Mouse (Mus musculus): Measurements from ENCODE around the gene Tmem176b. TPM values are rescaled to one million over a fixed set of nuclear protein-coding genes. Genes with fewer than 3 reads are reported as not detected.
A peak's percentile ranks its signal among the peaks of the same experiment; 100 is the strongest.
"Not testable (repeated sequence)": the region's sequence is repeated elsewhere in the genome, so short reads cannot be mapped to it uniquely, and the experiment has no call there.

The Tmem176b gene
- total RNA-seq, 2 experiments from 2014 or later = 50.4 to 51.6 TPM

DNA sequence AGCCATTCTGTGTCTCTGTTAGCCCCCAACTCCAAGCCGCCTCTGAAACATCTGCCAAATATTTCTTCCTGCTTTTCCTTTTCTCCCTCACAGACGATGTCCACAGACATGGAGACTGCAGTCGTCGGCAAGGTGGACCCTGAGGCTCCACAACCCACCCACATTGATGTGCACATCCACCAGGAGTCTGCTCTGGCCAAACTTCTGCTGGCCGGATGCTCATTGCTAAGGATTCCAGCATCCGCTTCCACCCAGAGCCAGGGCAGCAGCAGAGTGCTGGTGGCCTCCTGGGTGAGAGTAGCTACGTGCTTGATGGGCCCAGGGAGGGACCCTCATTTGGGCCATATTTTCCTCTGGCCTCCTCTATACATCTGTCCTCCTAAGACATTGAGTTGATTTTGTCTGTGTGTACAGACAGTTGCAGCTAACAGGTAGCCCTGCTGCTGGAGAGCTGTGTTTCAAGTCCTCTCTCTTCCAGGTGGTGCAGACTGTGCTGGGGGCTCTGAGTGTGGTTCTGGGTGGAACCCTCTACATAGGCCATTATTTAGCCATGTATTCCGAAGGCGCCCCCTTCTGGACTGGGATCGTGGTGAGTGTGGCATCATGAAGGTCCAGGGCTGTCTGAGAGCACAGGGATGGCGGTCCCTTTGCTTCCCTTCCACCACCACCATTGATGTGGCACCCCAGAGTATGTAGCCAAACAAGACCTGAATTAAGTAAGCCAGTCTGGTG, 981 bp upstream of the Tmem176b start:
- DNase-seq = no peak

DNA sequence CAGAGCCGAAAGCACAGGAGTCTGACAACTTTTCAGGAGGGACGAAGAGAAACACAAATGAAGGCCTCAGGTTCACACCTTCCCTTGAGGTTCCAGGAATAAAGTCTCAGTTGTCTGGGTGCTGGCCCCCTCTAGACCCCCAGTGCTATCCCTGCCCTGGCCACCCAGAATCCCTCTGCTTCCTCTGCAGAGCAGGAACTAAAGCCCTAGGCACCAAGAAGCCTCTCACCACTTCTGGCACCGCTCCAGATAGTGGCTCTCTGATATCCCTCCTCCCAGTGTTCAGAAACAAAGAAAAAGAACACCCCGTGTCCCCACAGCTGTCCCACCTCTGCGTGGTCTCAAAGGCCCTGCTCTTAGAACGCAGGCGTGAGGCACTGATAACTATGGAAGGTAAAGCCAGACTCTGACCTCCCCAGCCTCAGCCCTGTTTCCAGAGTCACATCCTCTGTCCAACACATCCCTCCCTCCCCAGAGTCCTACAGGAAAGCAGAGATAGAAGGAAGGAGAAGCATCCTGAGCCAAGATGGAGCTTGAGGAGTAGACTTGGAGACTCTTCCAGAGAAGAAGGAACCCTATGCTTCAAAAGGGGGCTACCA, 826 bp downstream of the Tmem176b start, which contains the start of gene Tmem176a:
Gene Tmem176a, plus strand, starts transcription at position 549 of the 599 bp plus-strand sequence.
- DNase-seq = peak in 1 of 2 experiments; percentile 6

DNA sequence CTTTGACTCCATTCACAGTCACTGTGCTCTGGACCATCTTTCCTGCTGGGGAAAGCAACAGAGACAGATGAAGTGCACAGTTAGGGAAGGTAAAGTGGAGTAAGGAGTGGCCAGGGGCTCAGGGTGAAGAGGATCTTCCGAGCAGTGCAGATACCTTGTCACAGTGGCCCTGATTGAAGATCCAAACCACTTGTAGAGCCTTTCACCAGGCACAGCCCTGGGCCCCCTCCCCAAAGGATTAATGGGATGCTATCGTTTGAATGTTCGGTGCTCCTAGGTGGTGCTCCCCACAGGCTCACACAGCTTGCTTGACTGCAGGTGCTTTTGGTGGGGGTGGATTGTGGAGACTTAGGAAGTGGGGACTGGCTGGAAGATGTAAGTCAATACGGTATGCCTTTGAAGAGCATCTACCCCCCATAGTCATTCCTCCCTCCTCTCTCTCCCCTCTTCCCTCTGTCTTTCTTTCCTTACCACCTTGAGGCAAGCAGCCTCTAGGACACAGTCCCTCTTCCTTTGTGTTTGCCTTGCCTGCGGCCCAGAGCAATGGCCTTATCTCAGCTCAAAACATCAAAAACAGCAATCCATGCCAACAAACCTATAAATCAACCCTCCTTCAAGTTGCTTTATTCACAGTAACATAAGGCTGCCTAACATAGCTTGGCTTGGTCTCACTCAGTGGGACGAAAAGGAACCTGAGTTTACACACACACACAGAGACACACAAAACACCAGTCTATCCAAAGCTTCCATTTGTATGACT, 2.8 kb downstream of the Tmem176b start:
- no peak for DNase-seq

DNA sequence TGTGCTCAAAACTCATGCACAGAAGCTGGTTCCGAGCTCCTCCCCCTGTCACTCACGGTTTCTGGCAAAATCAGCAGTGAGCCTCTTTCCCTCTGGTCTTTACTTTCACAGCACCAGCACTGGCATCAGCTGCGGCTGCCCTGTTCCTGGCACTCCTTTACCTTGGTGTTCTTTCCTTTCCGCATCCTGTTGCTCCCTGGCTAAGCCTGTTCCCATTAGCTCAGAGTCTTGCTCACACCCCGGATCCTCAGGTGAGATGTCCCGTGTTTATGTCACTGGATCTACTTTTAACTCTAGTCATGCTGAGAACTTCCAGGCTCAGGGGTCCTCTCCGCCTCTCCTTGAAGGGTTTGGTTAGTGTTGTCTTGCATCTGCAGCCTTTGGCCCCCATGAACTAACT, 3.8 kb downstream of the Tmem176b start:
- DNase-seq = no peak

DNA sequence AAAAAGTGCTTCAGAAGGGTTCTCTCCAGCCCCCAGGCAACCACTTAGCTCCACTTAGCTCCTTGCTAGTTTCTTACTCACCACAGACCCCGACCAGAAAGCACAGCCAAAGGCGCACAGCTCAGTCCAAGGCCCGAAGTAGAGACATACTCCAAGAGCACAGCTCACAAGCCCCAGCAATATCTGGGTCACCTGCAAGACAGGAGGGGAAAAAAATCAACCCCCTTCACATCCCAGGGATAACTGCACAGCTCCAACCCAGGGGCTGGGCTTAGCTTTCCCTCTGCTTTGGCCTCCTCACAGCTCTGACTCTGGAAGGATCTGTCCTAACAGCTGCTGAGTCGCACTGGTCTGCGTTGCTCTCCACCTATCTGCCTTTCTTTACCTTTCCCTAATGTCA, 5.2 kb downstream of the Tmem176b start:
- no peak for DNase-seq

DNA sequence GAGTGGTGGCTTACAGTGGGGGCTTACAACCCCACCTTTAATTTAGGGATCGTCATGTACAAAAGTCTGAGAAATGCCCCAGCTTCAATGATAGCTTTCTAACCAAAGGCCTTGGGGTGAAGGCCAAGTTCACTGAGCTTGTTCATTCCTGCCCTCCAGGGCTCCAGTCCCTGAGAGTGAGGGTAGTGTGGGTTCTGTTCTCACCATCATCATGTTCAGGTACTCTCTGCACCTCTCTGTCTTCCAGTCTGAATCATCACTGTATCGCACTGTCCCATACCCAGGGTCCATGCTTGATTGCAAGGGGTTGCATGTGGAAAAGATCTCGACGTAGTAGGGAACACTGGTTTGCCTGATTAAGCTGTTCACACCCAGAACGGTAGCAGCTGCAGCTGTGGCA, 6.1 kb downstream of the Tmem176b start:
- no peak for DNase-seq

DNA sequence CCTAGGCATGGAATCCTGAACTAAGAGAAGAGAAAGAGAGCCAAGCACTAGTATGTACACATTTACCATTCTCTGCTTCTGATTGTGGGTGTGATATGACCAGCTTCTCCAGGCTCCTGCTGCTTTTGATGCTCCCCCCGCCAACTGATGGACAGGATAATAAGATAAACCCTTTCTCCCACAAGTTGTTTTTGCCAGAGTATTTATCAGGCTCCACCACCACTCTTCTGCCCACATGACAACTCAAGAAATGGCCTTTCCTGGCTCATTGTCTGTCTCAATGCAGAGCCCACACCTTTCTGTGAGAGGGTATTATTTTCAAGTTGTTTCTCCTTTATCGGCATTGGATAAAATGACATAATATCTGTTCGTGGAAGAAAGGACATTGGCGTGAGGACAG, 7.8 kb downstream of the Tmem176b start:
- DNase-seq = no peak

DNA sequence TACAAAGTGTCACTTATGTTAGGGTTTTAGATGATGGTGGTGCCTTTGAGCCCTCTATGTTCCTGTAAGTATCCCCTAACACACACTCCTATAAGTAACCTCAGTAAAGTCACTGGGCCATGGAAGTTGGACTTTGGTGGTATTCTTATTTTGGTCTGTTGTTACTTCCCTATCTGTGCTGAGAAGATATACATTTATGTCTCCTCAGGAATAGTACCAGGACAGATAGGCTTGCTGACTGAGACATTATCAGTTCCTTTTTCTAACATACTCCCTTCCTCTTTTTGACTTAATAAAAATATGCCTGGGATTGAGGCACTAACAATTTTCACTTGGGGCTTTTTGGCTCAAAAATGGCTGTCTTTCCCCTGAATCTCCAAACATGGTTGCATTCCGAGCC, 8.9 kb downstream of the Tmem176b start:
- DNase-seq = no peak

DNA sequence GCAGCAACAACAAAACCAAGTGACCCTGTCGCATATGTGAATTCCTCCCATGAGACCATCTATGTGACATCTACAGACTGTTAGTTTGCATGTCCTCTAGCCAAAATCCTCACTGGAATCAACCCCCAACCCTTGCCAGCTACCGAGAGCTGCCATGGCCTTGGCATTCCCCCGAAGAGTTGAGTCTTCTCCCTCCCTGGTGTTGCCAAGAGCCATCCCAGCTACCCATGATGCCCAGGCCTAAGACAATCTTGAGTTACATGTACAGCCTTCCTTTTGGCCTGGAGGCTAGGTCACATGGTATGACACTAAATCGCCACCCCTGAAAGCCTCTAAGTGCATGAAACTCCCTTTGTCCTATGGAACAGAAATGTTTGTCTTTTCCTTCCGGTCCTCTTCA, 10.2 kb downstream of the Tmem176b start:
- no peak for DNase-seq

DNA sequence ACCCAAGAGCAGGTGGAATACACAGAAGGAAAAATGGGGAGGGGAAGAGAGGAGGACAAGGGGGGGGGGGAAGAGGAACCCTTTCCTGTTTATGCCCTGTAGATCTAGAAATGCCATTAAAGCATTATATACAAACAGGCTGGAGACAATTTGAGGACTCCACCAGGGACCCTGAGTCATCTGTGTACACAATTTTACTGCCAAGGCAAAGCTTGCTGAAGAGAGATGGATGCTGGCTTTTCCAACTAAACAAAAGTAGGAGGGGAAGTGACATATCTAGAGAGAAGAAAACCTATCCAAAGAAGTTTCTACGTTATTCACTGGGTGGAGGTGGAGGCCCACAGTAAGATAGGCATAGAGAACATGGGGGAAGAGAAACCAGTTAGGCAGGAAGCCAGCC, 11.1 kb downstream of the Tmem176b start:
- DNase-seq = no peak

DNA sequence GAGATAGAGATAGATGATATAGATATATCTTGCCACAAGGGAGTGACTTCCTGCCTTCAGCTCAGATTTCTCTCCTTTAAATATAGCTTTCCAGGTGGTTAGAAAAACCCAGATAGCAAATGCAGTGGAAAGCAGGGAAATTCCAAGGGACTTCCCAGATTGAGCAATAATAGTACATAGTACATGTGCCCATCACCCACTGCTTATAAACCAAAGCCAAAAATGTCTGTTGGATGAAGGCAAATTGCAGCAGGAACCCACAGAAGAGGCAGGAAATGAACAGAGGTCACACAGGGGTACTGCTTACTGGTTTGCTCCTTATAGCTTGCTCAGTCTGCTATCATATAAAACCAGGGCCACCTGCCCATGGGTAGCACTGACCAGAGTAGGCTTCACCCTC, 11.6 kb downstream of the Tmem176b start:
- DNase-seq = no peak

DNA sequence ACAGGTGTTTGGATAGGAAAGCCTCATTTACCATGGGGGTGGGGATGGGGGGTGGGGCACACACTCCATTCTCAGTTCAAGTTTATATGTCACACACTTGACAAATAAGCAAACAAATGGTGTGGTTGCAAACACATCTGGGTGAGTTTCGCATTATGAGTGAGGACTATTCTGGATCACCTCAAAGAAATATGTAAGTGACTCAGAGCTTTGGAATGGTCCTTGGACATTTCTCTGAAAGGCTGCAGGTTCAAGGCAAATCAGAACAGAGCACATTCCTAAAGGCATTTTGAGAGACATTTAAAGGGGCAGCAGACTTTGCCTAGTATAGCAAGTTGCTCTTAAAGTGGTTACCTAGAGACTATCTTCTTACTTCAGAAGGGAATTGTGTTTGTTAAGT, 12.3 kb downstream of the Tmem176b start:
- no peak for DNase-seq

DNA sequence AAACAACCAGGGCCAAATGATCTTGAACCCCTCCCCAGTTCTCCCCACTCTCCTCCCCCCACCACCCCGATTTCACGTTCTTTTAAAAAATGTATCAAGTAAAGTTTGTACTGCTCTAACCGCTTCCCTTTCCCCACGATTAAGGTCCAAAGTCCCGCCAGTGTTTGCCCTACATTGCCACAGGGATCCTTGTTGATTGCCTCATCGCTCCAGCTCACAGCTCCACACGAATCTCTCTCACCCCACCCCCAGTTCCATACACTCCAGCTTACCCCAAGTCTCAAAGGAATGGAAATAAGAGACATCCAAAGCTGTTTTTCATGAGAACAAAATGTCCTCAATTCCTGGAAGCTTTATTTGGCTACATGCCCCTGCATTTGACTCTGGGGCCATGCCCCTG, 16.3 kb downstream of the Tmem176b start:
- no peak for DNase-seq

DNA sequence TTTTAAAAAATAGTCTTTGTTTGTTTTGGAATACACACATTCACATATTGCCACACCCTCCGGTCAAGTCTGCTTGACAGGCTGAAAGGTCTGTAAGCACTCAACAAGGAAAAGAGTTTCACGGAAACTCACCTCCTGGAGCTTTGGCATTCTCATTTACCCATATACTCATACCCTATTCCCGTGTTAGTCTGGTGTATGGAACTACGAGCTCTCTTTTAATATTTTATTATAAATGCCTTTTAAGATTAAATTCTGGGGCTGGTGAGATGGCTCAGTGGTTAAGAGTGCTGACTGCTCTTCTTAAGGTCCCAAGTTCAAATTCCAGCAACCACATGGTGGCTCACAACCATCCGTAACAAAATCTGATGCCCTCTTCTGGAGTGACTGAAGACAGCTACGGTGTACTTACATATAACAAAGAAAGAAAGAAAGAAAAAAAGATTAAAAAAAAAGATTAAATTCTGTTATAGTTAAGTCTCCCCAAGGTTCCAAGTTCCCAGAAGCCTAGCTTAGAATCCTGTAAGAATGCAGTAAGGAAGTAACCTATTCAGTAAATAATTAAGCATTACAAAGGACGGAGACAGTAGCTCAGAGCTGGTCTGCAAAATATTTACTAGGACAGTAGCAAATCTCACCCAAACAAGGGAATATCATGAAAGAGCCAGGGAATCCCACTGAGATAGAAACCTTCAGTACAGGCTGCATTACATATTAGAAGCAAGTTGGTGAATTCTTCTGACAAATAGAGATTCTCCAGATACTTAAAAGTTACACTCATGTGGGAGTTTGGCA, 19.1 kb downstream of the Tmem176b start:
- not testable (repeated sequence) for DNase-seq

DNA sequence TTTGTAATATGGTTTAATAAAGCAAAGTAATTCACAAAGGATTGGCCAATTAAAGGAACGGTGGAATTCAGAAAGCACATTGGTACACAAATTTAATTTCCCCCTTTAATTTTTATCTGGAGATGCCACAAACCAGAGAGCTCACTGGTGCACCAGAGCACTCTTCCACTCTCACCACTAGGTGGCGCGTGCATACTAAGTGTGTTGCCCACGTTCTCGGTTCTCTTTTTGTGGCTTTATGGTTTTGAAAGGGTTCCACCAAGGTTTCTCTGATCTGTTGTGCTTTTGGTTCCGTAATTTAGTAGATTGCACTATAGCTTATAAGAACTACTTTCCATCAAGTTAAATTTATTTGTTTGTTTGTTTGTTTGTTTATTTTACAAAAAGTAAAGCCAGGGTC, 23.5 kb downstream of the Tmem176b start:
- DNase-seq = peak; percentile 35 to 39

DNA sequence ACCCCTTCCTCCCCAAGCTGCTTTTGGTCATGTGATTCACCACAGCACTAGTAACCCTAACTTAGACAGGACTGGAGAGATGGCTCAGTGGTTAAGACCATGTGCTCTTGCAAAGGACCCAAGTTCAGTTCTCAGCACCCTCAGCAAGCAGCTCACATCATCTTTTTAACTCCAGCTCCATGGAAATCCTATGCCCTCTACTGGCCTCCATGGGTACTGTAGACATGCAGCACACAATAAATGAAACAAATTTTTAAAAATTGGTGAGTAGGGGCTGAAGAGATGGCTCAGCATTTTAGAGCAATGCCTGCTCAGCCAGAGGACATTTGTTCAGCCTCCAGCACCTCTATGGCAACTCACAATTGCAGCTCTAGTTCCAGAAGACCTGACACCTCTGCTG, 26.3 kb downstream of the Tmem176b start:
- no peak for DNase-seq

DNA sequence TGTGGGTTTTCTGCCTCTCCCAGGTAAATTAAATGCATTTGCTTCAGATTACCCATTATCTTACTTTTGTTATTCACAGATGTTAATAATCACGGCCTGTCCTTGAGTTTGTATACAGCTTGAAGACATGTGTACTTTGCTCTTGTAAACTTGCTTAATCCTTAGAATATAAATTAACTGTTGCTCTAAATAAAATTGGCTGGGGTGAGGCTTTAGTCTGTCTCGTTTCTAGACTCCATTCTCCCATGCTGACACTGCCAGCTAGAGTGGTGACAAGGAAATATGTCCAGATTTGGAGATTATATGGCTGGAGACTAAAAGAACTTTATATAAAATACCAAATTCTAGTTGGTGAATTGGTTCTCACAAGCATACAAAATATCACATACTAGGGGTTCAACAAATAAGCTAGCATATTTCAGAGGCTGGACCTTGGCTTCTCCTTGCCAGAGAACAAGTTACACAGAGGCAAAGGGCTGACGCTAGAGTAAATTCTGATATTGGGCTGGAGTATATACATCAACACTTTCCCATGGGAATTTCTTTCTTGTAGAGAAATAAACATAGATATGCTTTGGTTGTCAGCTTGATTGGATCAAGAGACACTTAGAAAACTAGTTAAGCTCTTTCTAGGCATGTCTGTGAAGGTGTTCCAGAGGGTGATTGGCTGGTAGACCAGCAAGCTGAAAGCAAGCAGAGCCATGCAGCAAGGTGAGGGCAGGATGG, 31.6 kb downstream of the Tmem176b start:
- no peak for DNase-seq

DNA sequence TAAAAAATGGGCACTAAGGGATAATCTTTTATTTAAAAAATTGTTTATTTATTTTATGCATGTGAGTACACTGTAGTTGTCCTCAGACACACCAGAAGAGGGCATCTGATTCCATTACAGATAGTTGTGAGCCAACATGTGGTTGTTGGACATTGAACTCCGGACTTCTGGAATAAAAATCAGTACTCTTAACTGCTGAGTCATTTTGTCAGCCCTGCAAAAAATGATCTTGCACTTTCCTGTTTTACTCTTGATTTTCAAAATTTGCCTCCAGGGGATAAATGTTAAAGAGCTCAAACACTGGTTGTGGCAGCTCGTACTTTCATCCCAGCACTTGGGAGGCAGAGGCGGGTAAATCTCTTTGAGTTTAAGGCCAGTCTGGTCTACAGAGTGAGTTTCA, 34.5 kb downstream of the Tmem176b start:
- no peak for DNase-seq

DNA sequence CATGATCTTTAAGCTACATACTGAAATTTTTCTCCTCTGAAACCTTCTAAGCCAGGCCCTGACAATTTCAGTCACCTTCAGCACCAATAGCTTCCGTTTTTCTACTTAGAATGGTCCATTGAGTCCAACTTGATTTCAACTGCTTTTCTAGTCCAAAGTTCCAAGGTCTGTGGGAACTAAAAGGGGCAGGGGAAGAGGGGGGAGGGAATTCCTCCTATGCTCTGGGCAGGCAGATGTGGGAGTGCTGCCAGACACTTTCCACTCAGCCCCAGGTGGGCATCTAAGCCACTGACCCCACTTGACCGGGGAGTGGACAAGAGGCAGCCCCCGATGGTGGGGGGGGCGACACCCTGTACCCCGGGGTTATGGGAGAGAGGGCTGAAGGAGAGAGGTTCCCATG, 37.0 kb downstream of the Tmem176b start:
- no peak for DNase-seq

DNA sequence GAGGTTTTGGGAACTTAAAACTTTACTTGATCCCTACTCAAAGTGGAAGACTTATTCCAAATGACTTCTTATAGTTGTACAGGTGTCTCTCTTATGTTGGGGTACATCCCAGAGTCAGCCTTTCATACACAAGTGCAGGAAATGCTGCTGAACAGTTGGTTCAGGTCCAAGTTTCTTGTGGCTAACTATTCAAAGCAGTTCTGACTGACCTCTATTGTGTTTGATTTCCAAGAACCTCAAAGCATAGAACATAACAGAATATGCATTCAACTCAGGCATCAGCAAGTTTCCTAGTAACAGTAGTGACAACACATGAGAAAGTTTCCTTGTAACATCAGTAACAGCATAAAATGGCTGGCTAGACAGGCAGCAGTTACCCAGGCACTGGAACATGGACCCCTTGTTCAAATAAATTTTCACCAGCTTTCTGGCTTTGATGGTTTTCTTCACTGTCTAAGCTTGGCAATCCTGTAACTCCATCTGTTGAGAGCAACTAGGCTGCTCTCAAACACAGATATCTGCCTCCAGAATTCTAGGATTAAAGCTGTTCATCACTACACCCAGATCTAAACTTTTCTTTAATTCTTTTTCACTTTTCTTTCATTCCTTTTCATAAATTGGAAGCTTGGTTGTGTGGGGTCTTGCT, 37.8 kb downstream of the Tmem176b start:
- DNase-seq = no peak

DNA sequence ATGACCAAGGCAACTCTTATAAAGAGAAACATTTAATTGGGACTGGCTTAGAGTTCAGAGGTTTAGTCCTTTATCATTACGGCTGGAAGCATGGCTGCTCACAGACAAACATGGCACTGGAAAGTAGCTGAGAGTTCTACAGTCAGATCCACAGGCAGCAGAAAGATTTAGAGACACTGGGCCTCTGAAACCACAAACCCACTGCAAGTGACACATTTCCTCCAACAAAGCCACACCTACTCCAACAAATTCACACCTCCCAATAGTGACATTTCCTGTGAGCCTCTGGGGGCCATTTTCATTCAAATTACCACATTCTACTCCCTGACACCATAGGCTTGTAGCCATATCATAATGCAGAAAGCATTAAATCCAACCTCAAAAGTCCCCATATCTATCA, 39.4 kb downstream of the Tmem176b start:
- no peak for DNase-seq

DNA sequence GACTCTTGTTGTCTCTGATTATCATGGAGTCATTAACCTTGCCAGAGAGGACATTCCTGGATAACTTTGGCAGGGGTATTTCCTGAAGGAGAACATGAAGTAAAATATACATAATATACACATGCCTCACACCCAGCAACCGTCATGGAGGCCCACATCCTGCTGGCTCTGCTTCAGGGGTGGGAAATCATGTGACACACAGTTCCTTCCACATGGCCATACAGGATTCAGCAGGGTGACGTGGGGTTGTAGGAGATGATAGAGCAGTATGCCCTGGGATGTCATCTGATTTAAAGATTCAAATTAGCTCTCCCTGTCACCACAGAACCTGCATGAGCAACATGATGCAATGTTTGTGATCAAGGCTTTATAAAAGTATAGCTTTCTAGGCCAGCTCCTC, 53.4 kb downstream of the Tmem176b start:
- no peak for DNase-seq
